Mouse (Mus musculus) hindbrain, postnatal 0 days (tissue): ENCODE results near the gene Slc22a19. TPM values are rescaled to one million over a fixed set of nuclear protein-coding genes. Genes with fewer than 3 reads are reported as not detected.

Experiments
- ATAC-seq: fragments of 200-750 bp; cut with Nextera tagmentation; 2 replicates; pipeline ENCODE4 v1.8.0; 2017; ENCODE audit warnings: mild to moderate bottlenecking, moderate TSS enrichment, moderate library complexity
- DNase-seq: peaks from one replicate; pipeline ENCODE4 v3.0.0-alpha.2; 2015; ENCODE audit warnings: low spot score
- H3K27ac ChIP-seq: fragments of 300-500 bp; sonication (generic); 2 replicates; pipeline ENCODE4 v1.5.1; 2014; ENCODE audit warnings: mild to moderate bottlenecking
- H3K27me3 ChIP-seq: fragments of 300-500 bp; sonication (generic); 2 replicates; pipeline ENCODE4 v1.6.1; 2014; ENCODE audit warnings: low read length, mixed read lengths; ENCODE audit not compliant: insufficient read depth
- H3K36me3 ChIP-seq: fragments of 300-500 bp; sonication (generic); 2 replicates; pipeline ENCODE4 v1.6.1; 2014; ENCODE audit warnings: low read length, mixed read lengths; ENCODE audit not compliant: insufficient read depth
- H3K4me1 ChIP-seq: fragments of 300-500 bp; sonication (generic); 2 replicates; pipeline ENCODE4 v1.6.1; 2014; ENCODE audit warnings: antibody characterized with exemption, low read length, mixed read lengths; ENCODE audit not compliant: insufficient read depth
- H3K4me2 ChIP-seq: fragments of 300-500 bp; sonication (generic); 2 replicates; pipeline ENCODE4 v1.6.1; 2014; ENCODE audit warnings: low read depth, mild to moderate bottlenecking, low read length, moderate library complexity, mixed read lengths
- H3K4me3 ChIP-seq: fragments of 300-500 bp; sonication (generic); 2 replicates; pipeline ENCODE4 v1.5.1; 2014; ENCODE audit warnings: low read length
- H3K9ac ChIP-seq: fragments of 300-500 bp; sonication (generic); replicated peaks from 2 replicates; pipeline ENCODE4 v1.6.1; 2014; ENCODE audit warnings: mild to moderate bottlenecking, low read length, moderate library complexity, mixed read lengths
- H3K9me3 ChIP-seq: fragments of 300-500 bp; sonication (generic); 2 replicates; pipeline ENCODE4 v1.6.1; 2016; ENCODE audit warnings: low read length, mixed read lengths
- CTCF ChIP-seq: IDR thresholded peaks from 2 replicates; pipeline ENCODE4 v1.5.1; 2016; ENCODE audit warnings: antibody characterized with exemption, control low read depth, low read depth
- WGBS: fragments of 180-500 bp; shearing (Covaris S2); extraction: QIAGEN DNeasy Blood & Tissue Kit; methylation state at CpG from one replicate; pipeline ENCODE4 v1.1.7; 2014; 5-methylcytosine and 5-hydroxymethylcytosine counted together
- polyA plus RNA-seq: library from polyadenylated mRNA; unstranded; fragments of >200 nt; fragmentation: Nextera tagmentation; extraction: Ambion mirVana; gene quantifications from 2 replicates; pipeline ENCODE4 v1.2.1, GENCODE M21; 2015
- total RNA-seq: library from RNA; depleted of rRNA; stranded (reverse); fragments of >200 nt; gene quantifications from 2 replicates; pipeline ENCODE4 v1.2.3, GENCODE M21; 2014; rRNA removed

The Slc22a19 gene
- total and polyA plus RNA-seq, 2 experiments from 2014 or later = 0.42 to 0.44 TPM

- H3K36me3 ChIP-seq = no peaks in the 10 kb centered on the region
- DNase-seq (no peak), ATAC-seq (no peak)
- no peak overlapping the region for H3K4me2 ChIP-seq
- H3K4me1 ChIP-seq = no peaks in the 10 kb centered on the region
- no peaks in the 10 kb centered on the region for H3K9me3 ChIP-seq
- no peak overlapping the region for H3K9ac ChIP-seq
- 85% methylated on average over 8 of the region's 8 CpGs for WGBS
- no peak overlapping the region for H3K4me3 ChIP-seq
- TF ChIP-seq CTCF = no peak
- no peaks in the 10 kb centered on the region for H3K27me3 ChIP-seq
- no peak overlapping the region for H3K27ac ChIP-seq
These were observed 62.0 kb downstream of the Slc22a19 start for GRCm38 (mm10) chr19:7648913-7649666.

- DNase-seq (no peak), ATAC-seq (no peak)
- H3K27me3 ChIP-seq = no peaks in the 10 kb centered on the region
- TF ChIP-seq CTCF = no peak
- no peaks in the 10 kb centered on the region for H3K9me3 ChIP-seq
- H3K9ac ChIP-seq = no peak overlapping the region
- no peak overlapping the region for H3K27ac ChIP-seq
- no peak overlapping the region for H3K4me2 ChIP-seq
- no peak overlapping the region for H3K4me3 ChIP-seq
- WGBS = 68% methylated on average over 1 of the region's 1 CpGs
- H3K4me1 ChIP-seq = no peaks in the 10 kb centered on the region
- H3K36me3 ChIP-seq = no peaks in the 10 kb centered on the region
These were observed 77.3 kb downstream of the Slc22a19 start for GRCm38 (mm10) chr19:7633786-7634185.

- H3K4me1 ChIP-seq = no peaks in the 10 kb centered on the region
- H3K4me3 ChIP-seq = no peak overlapping the region
- no peak for DNase-seq
- no peak for TF ChIP-seq CTCF
- H3K36me3 ChIP-seq = no peaks in the 10 kb centered on the region
- no peak overlapping the region for H3K9ac ChIP-seq
- H3K9me3 ChIP-seq = no peaks in the 10 kb centered on the region
- H3K27ac ChIP-seq = no peak overlapping the region
- no peak overlapping the region for H3K4me2 ChIP-seq
- H3K27me3 ChIP-seq = no peaks in the 10 kb centered on the region
- no peak for ATAC-seq
These were observed 78.1 kb downstream of the Slc22a19 start for GRCm38 (mm10) chr19:7633021-7633420.

Other genes starting within 250 kb of the Slc22a19 start
- gene Rtn3, start 228.0 kb downstream of the Slc22a19 start, total RNA-seq = 366 and 402 TPM in 2 replicates
- gene Rtn3, start 228.0 kb downstream of the Slc22a19 start, polyA plus RNA-seq = 672 and 704 TPM in 2 replicates
- 7.2 and 11.1 TPM in 2 replicates for gene Atl3, start 217.3 kb downstream of the Slc22a19 start, total RNA-seq
- gene Atl3, start 217.3 kb downstream of the Slc22a19 start, polyA plus RNA-seq = 5.4 and 6.0 TPM in 2 replicates
- 5.6 and 9.1 TPM in 2 replicates for gene Pla2g16, start 153.9 kb downstream of the Slc22a19 start, total RNA-seq
- 12.3 and 12.7 TPM in 2 replicates for gene Pla2g16, start 153.9 kb downstream of the Slc22a19 start, polyA plus RNA-seq
- gene Lgals12, start 104.1 kb downstream of the Slc22a19 start, total RNA-seq = 0.11 and 0.16 TPM in 2 replicates
- 0.14 and 0.18 TPM in 2 replicates for gene Lgals12, start 104.1 kb downstream of the Slc22a19 start, polyA plus RNA-seq
- not detected in 2 replicates for gene Hrasls5, start 98.8 kb downstream of the Slc22a19 start, total RNA-seq
- 0.18 TPM in 2 replicates for gene Hrasls5, start 98.8 kb downstream of the Slc22a19 start, polyA plus RNA-seq
- gene Slc22a26, start 91.4 kb upstream of the Slc22a19 start, total RNA-seq = not detected in 2 replicates
- not detected in 2 replicates for gene Slc22a26, start 91.4 kb upstream of the Slc22a19 start, polyA plus RNA-seq